11 mouse cellular contexts compared by ENCODE assay signal in the genomic region with DNA sequence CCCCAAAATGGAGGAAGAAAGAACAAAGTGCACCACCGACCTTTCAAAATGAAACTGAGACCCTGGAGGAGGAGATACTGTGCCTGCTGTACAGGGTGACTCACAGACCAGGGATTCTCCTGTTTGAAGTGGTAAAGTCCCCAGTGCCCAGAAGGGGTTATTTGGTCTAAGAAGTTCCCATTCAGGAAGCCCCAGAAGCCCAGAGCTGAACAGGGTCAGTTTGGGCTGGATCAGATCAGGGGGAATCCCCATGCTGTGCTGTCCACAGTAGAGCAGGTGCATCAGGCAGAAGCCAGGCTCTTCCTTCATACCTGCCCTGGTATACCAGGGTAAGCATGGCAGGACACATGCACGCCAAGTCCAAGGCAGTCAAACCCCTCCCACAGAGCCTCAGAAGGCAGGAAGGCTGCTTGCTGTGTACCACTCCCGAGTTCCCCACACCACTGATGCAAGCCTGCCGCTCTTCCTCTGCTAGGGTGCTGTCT. TPM values are rescaled to one million over a fixed set of nuclear protein-coding genes. Genes with fewer than 3 reads are reported as not detected.
DNase-seq lines count a peak whose midpoint lies in the region; ATAC-seq and TF ChIP-seq lines count a peak whose summit lies in the region.
"Had no signal": no experiment of that assay in that cellular context is flagged by ENCODE, and none has a peak within 500 bp of the region (broad histone marks: within the 10 kb centered on the region; RNA-seq: fewer than 3 reads in every experiment).

No protein-coding gene starts in this region.

- POLR2A ChIA-PET in Patski (lab: Charles Lee): no interaction called here

- H3ac ChIP-seq in myocyte (ENCODE audit: control insufficient read depth, insufficient read length): no peak overlapping the region

- H3K4me2 ChIP-seq in intestine, embryonic 14.5 days (ENCODE audit: low read length): no peak overlapping the region
- H3K4me2 ChIP-seq in intestine, embryonic 16.5 days (ENCODE audit: low read depth, low read length): no peak overlapping the region
- H3K4me2 ChIP-seq in heart, embryonic 15.5 days: peak overlapping the region; percentile 4; the same call in 1 of the 2 replicates
- H3K4me2 ChIP-seq in myocyte (ENCODE audit: low read depth): peak overlapping the region; percentile 80
- H3K4me2 ChIP-seq in kidney, embryonic 15.5 days: no peak overlapping the region
- H3K4me2 ChIP-seq: embryonic facial prominence, embryonic 13.5 days had no signal

- in situ Hi-C loops in Patski (cut with MboI; ENCODE audit: low pct_unique_long_range_greater_than_20kb): no loop called here

- 72% methylated on average over 4 of the region's 4 CpGs for WGBS in intestine, embryonic 14.5 days
- WGBS in intestine, embryonic 16.5 days: 71% methylated on average over 4 of the region's 4 CpGs
- WGBS in heart, embryonic 15.5 days: 66% methylated on average over 4 of the region's 4 CpGs
- 80% methylated on average over 4 of the region's 4 CpGs for WGBS in kidney, embryonic 15.5 days

- TF ChIP-seq CTCF in Patski (IDR thresholded peaks at IDR 0.05): no peak

- H3K9ac ChIP-seq in intestine, embryonic 14.5 days (ENCODE audit: low read length): no peak overlapping the region
- H3K9ac ChIP-seq in intestine, embryonic 16.5 days (ENCODE audit: low read depth, low read length): no peak overlapping the region
- H3K9ac ChIP-seq in heart, embryonic 15.5 days: no peak overlapping the region
- no peak overlapping the region for H3K9ac ChIP-seq in kidney, embryonic 15.5 days
- H3K9ac ChIP-seq: embryonic facial prominence, embryonic 13.5 days had no signal

- peak; percentile 65 for TF ChIP-seq POLR2A in myocyte (IDR thresholded peaks at IDR 0.05; ENCODE audit: insufficient read length, low read depth)

- no peak overlapping the region for H3K4me3 ChIP-seq in intestine, embryonic 14.5 days (ENCODE audit: low read depth, low read length)
- no peak overlapping the region for H3K4me3 ChIP-seq in intestine, embryonic 16.5 days (ENCODE audit: low read length)
- H3K4me3 ChIP-seq in heart, embryonic 15.5 days: no peak overlapping the region; the same call in 1 of the 2 replicates
- no peak overlapping the region for H3K4me3 ChIP-seq in myocyte
- H3K4me3 ChIP-seq in kidney, embryonic 15.5 days (replicated peaks): no peak overlapping the region
- H3K4me3 ChIP-seq: embryonic facial prominence, embryonic 13.5 days had no signal

- H3K27me3 ChIP-seq in intestine, embryonic 14.5 days (replicated peaks; ENCODE audit: control insufficient read depth, insufficient read depth, low read length): no peaks in the 10 kb centered on the region
- H3K27me3 ChIP-seq in intestine, embryonic 16.5 days (replicated peaks; ENCODE audit: control insufficient read depth, insufficient read depth, low read length): no peaks in the 10 kb centered on the region
- H3K27me3 ChIP-seq in Patski (no peaks in the 10 kb centered on the region), myocyte (ENCODE audit: control insufficient read depth, insufficient read depth, insufficient read length) (no peaks in the 10 kb centered on the region)
- no peaks in the 10 kb centered on the region for H3K27me3 ChIP-seq in heart, embryonic 15.5 days
- no peaks in the 10 kb centered on the region for H3K27me3 ChIP-seq in kidney, embryonic 15.5 days
- H3K27me3 ChIP-seq: embryonic facial prominence, embryonic 13.5 days had no signal

- H3K79me2 ChIP-seq in myocyte (ENCODE audit: control insufficient read depth, insufficient read depth): no peaks in the 10 kb centered on the region

- CTCF ChIA-PET in Patski (lab: Charles Lee): interaction anchor here (1.4 kb wide), 1 partner anchor 24 kb away, joined by 3 read pairs; no protein-coding TSS in a partner anchor

- H3K4me1 ChIP-seq in intestine, embryonic 14.5 days (replicated peaks; ENCODE audit: control insufficient read depth, insufficient read depth, low read length): peaks cover 13% of the 10 kb centered on the region
- H3K4me1 ChIP-seq in intestine, embryonic 16.5 days (ENCODE audit: control insufficient read depth, insufficient read depth, low read length): peaks cover 7% of the 10 kb centered on the region
- peaks cover 53% of the 10 kb centered on the region for H3K4me1 ChIP-seq in heart, embryonic 15.5 days (replicated peaks)
- H3K4me1 ChIP-seq in kidney, embryonic 15.5 days: peaks cover 14% of the 10 kb centered on the region

- no peak for ATAC-seq in intestine, embryonic 14.5 days (replicated peaks; ENCODE audit: low FRiP score, low TSS enrichment, low read depth)
- no peak for ATAC-seq in intestine, embryonic 16.5 days
- ATAC-seq in Patski: peak; percentile 42
- no peak for ATAC-seq in heart, embryonic 15.5 days (replicated peaks; ENCODE audit: insufficient number of reproducible peaks, insufficient read depth, low FRiP score, low read depth)
- ATAC-seq in kidney, embryonic 15.5 days (replicated peaks; ENCODE audit: low FRiP score): no peak
- ATAC-seq: lung, postnatal 0 days had no signal

- no peak overlapping the region for H3K27ac ChIP-seq in intestine, embryonic 14.5 days (ENCODE audit: low read depth)
- no peak overlapping the region for H3K27ac ChIP-seq in intestine, embryonic 16.5 days (ENCODE audit: low read length)
- H3K27ac ChIP-seq in heart, embryonic 15.5 days: peak overlapping the region; percentile 2; the same call in 1 of the 2 replicates
- no peak overlapping the region for H3K27ac ChIP-seq in kidney, embryonic 15.5 days

- peak; percentile 49 for DNase-seq in intestine, embryonic 14.5 days (ENCODE audit: low spot score)
- DNase-seq in Patski (ENCODE audit: low read depth, low spot score): no peak
- DNase-seq in MN1 (ENCODE audit: low spot score): no peak
- DNase-seq in left cerebral cortex, adult 11 months (ENCODE audit: low spot score): no peak

- no peaks in the 10 kb centered on the region for H3K36me3 ChIP-seq in intestine, embryonic 14.5 days (ENCODE audit: control insufficient read depth, insufficient read depth, low read length)
- H3K36me3 ChIP-seq in intestine, embryonic 16.5 days (ENCODE audit: control insufficient read depth, insufficient read depth, low read length): no peaks in the 10 kb centered on the region
- no peaks in the 10 kb centered on the region for H3K36me3 ChIP-seq in heart, embryonic 15.5 days
- no peaks in the 10 kb centered on the region for H3K36me3 ChIP-seq in myocyte (ENCODE audit: control insufficient read depth, insufficient read depth)
- H3K36me3 ChIP-seq in kidney, embryonic 15.5 days: no peaks in the 10 kb centered on the region
- H3K36me3 ChIP-seq: embryonic facial prominence, embryonic 13.5 days had no signal

- no peaks in the 10 kb centered on the region for H3K9me3 ChIP-seq in intestine, embryonic 14.5 days (ENCODE audit: control insufficient read depth, low read length)
- no peaks in the 10 kb centered on the region for H3K9me3 ChIP-seq in intestine, embryonic 16.5 days (ENCODE audit: control insufficient read depth, low read length)
- H3K9me3 ChIP-seq in heart, embryonic 15.5 days (replicated peaks): no peaks in the 10 kb centered on the region
- no peaks in the 10 kb centered on the region for H3K9me3 ChIP-seq in kidney, embryonic 15.5 days (replicated peaks)
- H3K9me3 ChIP-seq: embryonic facial prominence, embryonic 13.5 days had no signal

TF ChIP-seq in myocyte, 11 proteins besides CTCF, POLR2A, EP300 and RAD21 (continues in another document):
- TF ChIP-seq CEBPB (IDR thresholded peaks at IDR 0.05; ENCODE audit: insufficient read depth, poor library complexity, severe bottlenecking) (no peak), E2F4 (IDR thresholded peaks at IDR 0.05; ENCODE audit: insufficient read depth) (no peak), MYOG (IDR thresholded peaks at IDR 0.05; ENCODE audit: control insufficient read depth in 1 of 3, insufficient read depth in 1 of 3, insufficient read length in 2 of 3, low read depth in 2 of 3) (peak in 1 of 3 experiments; percentile 57), TCF3 (IDR thresholded peaks at IDR 0.05; ENCODE audit: insufficient read length, low read depth) (no peak), TCF12 (IDR thresholded peaks at IDR 0.05; ENCODE audit: insufficient read depth, poor library complexity, severe bottlenecking) (no peak), MAX (IDR thresholded peaks at IDR 0.05; ENCODE audit: low read depth) (no peak), MYOD1 (IDR thresholded peaks at IDR 0.05; ENCODE audit: control insufficient read depth in 1 of 3, insufficient read length in 2 of 3, low read depth in 2 of 3) (peak in 2 of 3 experiments; percentile 56 to 66), REST (IDR thresholded peaks at IDR 0.05; ENCODE audit: insufficient read depth, insufficient read length) (no peak)

RNA-seq across cellular contexts. Expression of a gene that starts 2.0 kb away (rescaled TPM):
- polyA plus RNA-seq in intestine, embryonic 14.5 days (2014; fragmentation: Nextera tagmentation; extraction: Ambion mirVana): 145 and 153 TPM in 2 replicates
- 125 and 134 TPM in 2 replicates for polyA plus RNA-seq in intestine, embryonic 16.5 days (2015; fragmentation: Nextera tagmentation; extraction: Ambion mirVana)
- polyA plus RNA-seq in Patski (2021) (15.5 TPM), myocyte (2012; fragmentation: generic; extraction: Trizol) (298 TPM)
- 49.6 and 83.5 TPM in 2 replicates for polyA plus RNA-seq in heart, embryonic 15.5 days (2015; fragmentation: Nextera tagmentation; extraction: Ambion mirVana)
- polyA plus RNA-seq in kidney, embryonic 15.5 days (2015; fragmentation: Nextera tagmentation; extraction: Ambion mirVana): 115 and 139 TPM in 2 replicates

RNA-seq across cellular contexts. Expression of a gene that starts 21.0 kb away (rescaled TPM):
- polyA plus RNA-seq in intestine, embryonic 14.5 days (2014; fragmentation: Nextera tagmentation; extraction: Ambion mirVana): 1.7 and 3.2 TPM in 2 replicates
- polyA plus RNA-seq in intestine, embryonic 16.5 days (2015; fragmentation: Nextera tagmentation; extraction: Ambion mirVana): 4.3 and 4.7 TPM in 2 replicates
- polyA plus RNA-seq in Patski (2021) (1.5 TPM), myocyte (2012; fragmentation: generic; extraction: Trizol) (3,238 TPM)
- polyA plus RNA-seq in heart, embryonic 15.5 days (2015; fragmentation: Nextera tagmentation; extraction: Ambion mirVana): 16.8 and 16.9 TPM in 2 replicates
- polyA plus RNA-seq in kidney, embryonic 15.5 days (2015; fragmentation: Nextera tagmentation; extraction: Ambion mirVana): 19.0 and 45.8 TPM in 2 replicates

RNA-seq across cellular contexts. Expression of a gene that starts 28.0 kb away (rescaled TPM):
- 1.6 and 3.8 TPM in 2 replicates for polyA plus RNA-seq in intestine, embryonic 14.5 days (2014; fragmentation: Nextera tagmentation; extraction: Ambion mirVana)
- 8.8 and 10.4 TPM in 2 replicates for polyA plus RNA-seq in intestine, embryonic 16.5 days (2015; fragmentation: Nextera tagmentation; extraction: Ambion mirVana)
- polyA plus RNA-seq in Patski (2021) (11.5 TPM), myocyte (2012; fragmentation: generic; extraction: Trizol) (14.5 TPM)
- 0.48 and 1.7 TPM in 2 replicates for polyA plus RNA-seq in heart, embryonic 15.5 days (2015; fragmentation: Nextera tagmentation; extraction: Ambion mirVana)
- polyA plus RNA-seq in kidney, embryonic 15.5 days (2015; fragmentation: Nextera tagmentation; extraction: Ambion mirVana): 0.62 and 1.3 TPM in 2 replicates
- polyA plus RNA-seq: neural tube, embryonic 14.5 days had no signal

RNA-seq across cellular contexts. Expression of a gene that starts 36.0 kb away (rescaled TPM):
- 1.5 and 2.4 TPM in 2 replicates for polyA plus RNA-seq in intestine, embryonic 14.5 days (2014; fragmentation: Nextera tagmentation; extraction: Ambion mirVana)
- 2.1 and 3.2 TPM in 2 replicates for polyA plus RNA-seq in intestine, embryonic 16.5 days (2015; fragmentation: Nextera tagmentation; extraction: Ambion mirVana)
- polyA plus RNA-seq in Patski (2021): 0.22 TPM
- polyA plus RNA-seq in heart, embryonic 15.5 days (2015; fragmentation: Nextera tagmentation; extraction: Ambion mirVana): 4.6 and 4.8 TPM in 2 replicates
- polyA plus RNA-seq in myocyte (2012; fragmentation: generic; extraction: Trizol): 2,107 TPM
- polyA plus RNA-seq in kidney, embryonic 15.5 days (2015; fragmentation: Nextera tagmentation; extraction: Ambion mirVana): 23.5 and 46.2 TPM in 2 replicates

Comparison
In these comparisons a context has a peak if more than half of its experiments do, and no peak if none do; other contexts are left out.
1. H3K4me2 ChIP-seq: peak in heart, embryonic 15.5 days (single experiment) and myocyte (single experiment); none in intestine, embryonic 14.5 days (single experiment), intestine, embryonic 16.5 days (single experiment) and kidney, embryonic 15.5 days (single experiment).
2. RNA of a gene that starts 21.0 kb away (polyA plus RNA-seq): 3,238 TPM in myocyte (single experiment); 19.0 to 45.8 TPM in kidney, embryonic 15.5 days, 16.8 to 16.9 TPM in heart, embryonic 15.5 days, 4.3 to 4.7 TPM in intestine, embryonic 16.5 days, 1.7 to 3.2 TPM in intestine, embryonic 14.5 days and 1.5 TPM in Patski (single experiment); every median in the first group is over 10 times any median in the second.